Mouse (Mus musculus) intestine, postnatal 0 days (tissue): Measurements from ENCODE around the gene Grin2b. TPM values are rescaled to one million over a fixed set of nuclear protein-coding genes. Genes with fewer than 3 reads are reported as not detected.

Source experiments
- ATAC-seq: fragments of 200-750 bp; cut with Nextera tagmentation; 2 replicates; pipeline ENCODE4 v1.8.0; 2017; ENCODE audit warnings: mild to moderate bottlenecking, moderate TSS enrichment, moderate library complexity
- H3K27ac ChIP-seq: fragments of 300-500 bp; sonication (generic); 2 replicates; pipeline ENCODE4 v1.5.1; 2014; ENCODE audit warnings: mild to moderate bottlenecking, low read depth, low read length, moderate library complexity
- H3K27me3 ChIP-seq: fragments of 300-500 bp; sonication (generic); replicated peaks from 2 replicates; pipeline ENCODE4 v1.6.1; 2014; ENCODE audit warnings: low read length, mixed read lengths; ENCODE audit not compliant: control insufficient read depth, insufficient read depth
- H3K36me3 ChIP-seq: fragments of 300-500 bp; sonication (generic); 2 replicates; pipeline ENCODE4 v1.6.1; 2014; ENCODE audit warnings: mild to moderate bottlenecking, moderate library complexity; ENCODE audit not compliant: control insufficient read depth, insufficient read depth
- H3K4me1 ChIP-seq: fragments of 300-500 bp; sonication (generic); replicated peaks from 2 replicates; pipeline ENCODE4 v1.6.1; 2014; ENCODE audit warnings: antibody characterized with exemption, low read length, mixed read lengths; ENCODE audit not compliant: control insufficient read depth, insufficient read depth
- H3K4me2 ChIP-seq: fragments of 300-500 bp; sonication (generic); replicated peaks from 2 replicates; pipeline ENCODE4 v1.6.1; 2014; ENCODE audit warnings: low read depth, mild to moderate bottlenecking, moderate library complexity
- H3K4me3 ChIP-seq: fragments of 300-500 bp; sonication (generic); 2 replicates; pipeline ENCODE4 v1.5.1; 2014; ENCODE audit warnings: low read depth, low read length
- H3K9ac ChIP-seq: fragments of 300-500 bp; sonication (generic); 2 replicates; pipeline ENCODE4 v1.6.1; 2014; ENCODE audit warnings: mild to moderate bottlenecking, low read depth, low read length
- H3K9me3 ChIP-seq: fragments of 300-500 bp; sonication (generic); 2 replicates; pipeline ENCODE4 v1.6.1; 2016; ENCODE audit warnings: mixed run types; ENCODE audit not compliant: control insufficient read depth
- CTCF ChIP-seq: sonication (generic); IDR thresholded peaks from 2 replicates; pipeline ENCODE4 v1.5.1; 2016; ENCODE audit warnings: low read depth, mild to moderate bottlenecking, control low read depth, antibody characterized with exemption, moderate library complexity
- WGBS: fragments of 180-500 bp; shearing (Covaris S2); extraction: QIAGEN DNeasy Blood & Tissue Kit; methylation state at CpG from one replicate; pipeline ENCODE4 v1.1.7; 2014; 5-methylcytosine and 5-hydroxymethylcytosine counted together
- polyA plus RNA-seq: library from polyadenylated mRNA; unstranded; fragments of >200 nt; fragmentation: Nextera tagmentation; extraction: Ambion mirVana; gene quantifications from 2 replicates; pipeline ENCODE4 v1.2.1, GENCODE M21; 2015

The Grin2b gene
- polyA plus RNA-seq, 1 experiment from 2014 or later: not detected

GRCm38 (mm10) chr6:136079991-136080734 is 93.1 kb downstream of the Grin2b start:
- Histone ChIP-seq H3K9ac (no peak overlapping the region), H3K27ac (no peak overlapping the region), H3K27me3 (no peaks in the 10 kb centered on the region), H3K4me1 (no peaks in the 10 kb centered on the region), H3K36me3 (no peaks in the 10 kb centered on the region), H3K4me3 (no peak overlapping the region), H3K4me2 (no peak overlapping the region), H3K9me3 (no peaks in the 10 kb centered on the region)
- no peak for ATAC-seq
- WGBS: 67% methylated on average over 17 of the region's 17 CpGs
- no peak for TF ChIP-seq CTCF

GRCm38 (mm10) chr6:136072326-136073054 is 100.8 kb downstream of the Grin2b start:
- no peak for ATAC-seq
- no peak overlapping the region for H3K4me3 ChIP-seq
- no peaks in the 10 kb centered on the region for H3K27me3 ChIP-seq
- no peak overlapping the region for H3K9ac ChIP-seq
- H3K27ac ChIP-seq: no peak overlapping the region
- no peaks in the 10 kb centered on the region for H3K9me3 ChIP-seq
- H3K4me2 ChIP-seq: no peak overlapping the region
- no peaks in the 10 kb centered on the region for H3K36me3 ChIP-seq
- 88% methylated on average over 13 of the region's 13 CpGs for WGBS
- no peak for TF ChIP-seq CTCF
- no peaks in the 10 kb centered on the region for H3K4me1 ChIP-seq

- no peak overlapping the region for H3K4me2 ChIP-seq
- no peak for TF ChIP-seq CTCF
- H3K27ac ChIP-seq: no peak overlapping the region
- ATAC-seq: no peak
- no peaks in the 10 kb centered on the region for H3K4me1 ChIP-seq
- no peaks in the 10 kb centered on the region for H3K27me3 ChIP-seq
- no peak overlapping the region for H3K9ac ChIP-seq
- no peaks in the 10 kb centered on the region for H3K9me3 ChIP-seq
- no peaks in the 10 kb centered on the region for H3K36me3 ChIP-seq
- WGBS: 84% methylated on average over 7 of the region's 7 CpGs
- no peak overlapping the region for H3K4me3 ChIP-seq
These were observed 103.2 kb downstream of the Grin2b start for GRCm38 (mm10) chr6:136070101-136070500.

GRCm38 (mm10) chr6:136053346-136053745 is 120.0 kb downstream of the Grin2b start:
- Histone ChIP-seq H3K4me1 (no peaks in the 10 kb centered on the region), H3K27me3 (no peaks in the 10 kb centered on the region), H3K36me3 (no peaks in the 10 kb centered on the region), H3K4me3 (no peak overlapping the region), H3K9ac (no peak overlapping the region), H3K27ac (no peak overlapping the region), H3K9me3 (no peaks in the 10 kb centered on the region), H3K4me2 (no peak overlapping the region)
- WGBS: 20% methylated on average over 1 of the region's 1 CpGs
- ATAC-seq: no peak
- no peak for TF ChIP-seq CTCF

GRCm38 (mm10) chr6:136050346-136050745 is 123.0 kb downstream of the Grin2b start:
- Histone ChIP-seq H3K36me3 (no peaks in the 10 kb centered on the region), H3K4me1 (no peaks in the 10 kb centered on the region), H3K4me2 (no peak overlapping the region), H3K9me3 (no peaks in the 10 kb centered on the region), H3K4me3 (no peak overlapping the region), H3K9ac (no peak overlapping the region), H3K27me3 (no peaks in the 10 kb centered on the region), H3K27ac (no peak overlapping the region)
- 76% methylated on average over 4 of the region's 4 CpGs for WGBS
- ATAC-seq: no peak
- no peak for TF ChIP-seq CTCF

GRCm38 (mm10) chr6:136048084-136048483 is 125.2 kb downstream of the Grin2b start:
- H3K4me3 ChIP-seq: no peak overlapping the region
- 79% methylated on average over 2 of the region's 2 CpGs for WGBS
- H3K36me3 ChIP-seq: no peaks in the 10 kb centered on the region
- no peak for ATAC-seq
- no peak overlapping the region for H3K4me2 ChIP-seq
- H3K4me1 ChIP-seq: no peaks in the 10 kb centered on the region
- H3K27me3 ChIP-seq: no peaks in the 10 kb centered on the region
- no peaks in the 10 kb centered on the region for H3K9me3 ChIP-seq
- H3K27ac ChIP-seq: no peak overlapping the region
- no peak for TF ChIP-seq CTCF
- no peak overlapping the region for H3K9ac ChIP-seq
